Mouse (Mus musculus): ENCODE results near the gene Ikzf1.

GRCm38 (mm10) chr11:11701378-11701777 lies 16.6 kb downstream of the Ikzf1 start:
- no peak for TF ChIP-seq CTCF (IDR thresholded peaks at IDR 0.05; ENCODE audit: borderline replicate concordance, control insufficient read depth, extremely low read depth, insufficient read depth, low read length, poor library complexity)
- no peak for TF ChIP-seq POLR2A (IDR thresholded peaks at IDR 0.05; ENCODE audit: control insufficient read depth, extremely low read depth, insufficient read depth, low read length, poor library complexity)
